Mouse (Mus musculus) CH12.LX (cell line): Measurements from ENCODE around the gene Spz1. TPM values are rescaled to one million over a fixed set of nuclear protein-coding genes. Genes with fewer than 3 reads are reported as not detected.

ENCODE experiments used
- DNase-seq: peaks from one replicate; pipeline ENCODE4 v3.0.0-alpha.2; 2013; ENCODE audit errors: extremely low read depth
- H3K27ac ChIP-seq: 2 replicates; pipeline ENCODE4 v1.5.1; 2012; ENCODE audit warnings: low read depth, mild to moderate bottlenecking, control low read depth, moderate library complexity; ENCODE audit not compliant: insufficient read depth
- H3K27me3 ChIP-seq: replicated peaks from 2 replicates; pipeline ENCODE3; 2012; ENCODE audit warnings: inconsistent platforms
- H3K36me3 ChIP-seq, 2 experiments: replicated peaks in 1 of 2; 2 replicates each; pipeline versions ENCODE3 to v1.6.1; 2012; ENCODE audit warnings: inconsistent platforms in 1 of 2, low read length in 1 of 2, mild to moderate bottlenecking in 1 of 2, mixed read lengths in 1 of 2, moderate library complexity in 1 of 2; ENCODE audit not compliant: control insufficient read depth in 1 of 2, insufficient read depth in 1 of 2
- H3K4me1 ChIP-seq, 2 experiments: 2 replicates each; pipeline ENCODE4 v1.6.1; 2012; ENCODE audit warnings: inconsistent platforms in 1 of 2, moderate library complexity in 1 of 2; ENCODE audit not compliant: insufficient read depth in 2 of 2, control insufficient read depth in 1 of 2
- H3K4me2 ChIP-seq: 2 replicates; pipeline ENCODE4 v1.6.1; 2012; ENCODE audit warnings: low read depth, mild to moderate bottlenecking, control low read depth; ENCODE audit not compliant: poor library complexity, insufficient read depth, severe bottlenecking
- H3K4me3 ChIP-seq, 3 experiments: fragments of 150-350 bp in 1 of 3; sonication (generic) in 1 of 3; replicated peaks in 1 of 3; 2 replicates each; pipeline versions ENCODE3 to v1.5.1; 2011 to 2012; ENCODE audit warnings: low read depth in 2 of 3, low read length in 2 of 3, mild to moderate bottlenecking in 2 of 3, moderate library complexity in 2 of 3, control low read depth in 1 of 3, improper control_type of control experiment in 1 of 3, inconsistent platforms in 1 of 3, mixed read lengths in 1 of 3; ENCODE audit not compliant: poor library complexity in 1 of 3
- H3K79me2 ChIP-seq: replicated peaks from 2 replicates; pipeline ENCODE4 v1.6.1; 2012; ENCODE audit warnings: mild to moderate bottlenecking, moderate library complexity; ENCODE audit not compliant: control insufficient read depth, poor library complexity, insufficient read depth, severe bottlenecking; ENCODE audit errors: extremely low read depth
- H3K9ac ChIP-seq: 2 replicates; pipeline ENCODE4 v1.6.1; 2012; ENCODE audit warnings: low read depth, mild to moderate bottlenecking, control low read depth, moderate library complexity; ENCODE audit not compliant: insufficient read depth
- H3K9me3 ChIP-seq: replicated peaks from 2 replicates; pipeline ENCODE3; 2012; ENCODE audit warnings: low read length, inconsistent platforms, mixed read lengths
- CHD1 ChIP-seq: IDR thresholded peaks from 2 replicates; pipeline ENCODE4 v1.6.1; 2012; ENCODE audit warnings: low read depth, low read length, improper control_type of control experiment, inconsistent platforms
- CHD2 ChIP-seq: IDR thresholded peaks from 2 replicates; pipeline ENCODE4 v1.6.1; 2011; ENCODE audit warnings: low read length, improper control_type of control experiment
- CTCF ChIP-seq, 2 experiments: IDR thresholded peaks in 1 of 2; conservative IDR thresholded peaks in 1 of 2; 2 replicates each; pipeline ENCODE4 v1.5.1; 2011 to 2012; ENCODE audit warnings: low read depth in 2 of 2, low read length in 2 of 2, improper control_type of control experiment in 1 of 2, inconsistent platforms in 1 of 2, mild to moderate bottlenecking in 1 of 2, moderate library complexity in 1 of 2
- E2F4 ChIP-seq: IDR thresholded peaks from 2 replicates; pipeline ENCODE4 v1.6.1; 2011; ENCODE audit warnings: low read depth, low read length, improper control_type of control experiment; ENCODE audit not compliant: insufficient replicate concordance
- ELF1 ChIP-seq: IDR thresholded peaks from 2 replicates; pipeline ENCODE4 v1.6.1; 2014; ENCODE audit warnings: low read depth, mild to moderate bottlenecking, inconsistent platforms, low read length, improper control_type of control experiment
- HCFC1 ChIP-seq: IDR thresholded peaks from 2 replicates; pipeline ENCODE4 v1.6.1; 2012; ENCODE audit warnings: low read depth, mild to moderate bottlenecking, inconsistent platforms, low read length, improper control_type of control experiment
- IRF4 ChIP-seq: IDR thresholded peaks from 2 replicates; pipeline ENCODE4 v1.6.1; 2014; ENCODE audit warnings: low read depth, mild to moderate bottlenecking, inconsistent platforms, low read length, improper control_type of control experiment
- JUND ChIP-seq: conservative IDR thresholded peaks from 2 replicates; pipeline ENCODE4 v1.6.1; 2011; ENCODE audit warnings: low read depth, low read length, improper control_type of control experiment
- KAT2A ChIP-seq: IDR thresholded peaks from 2 replicates; pipeline ENCODE4 v1.6.1; 2012; ENCODE audit warnings: low read length, improper control_type of control experiment, inconsistent platforms; ENCODE audit not compliant: insufficient replicate concordance
- MAFK ChIP-seq: IDR thresholded peaks from 2 replicates; pipeline ENCODE4 v1.6.1; 2011; ENCODE audit warnings: low read length, improper control_type of control experiment; ENCODE audit not compliant: insufficient replicate concordance
- MAX ChIP-seq: IDR thresholded peaks from 2 replicates; pipeline ENCODE4 v1.6.1; 2011; ENCODE audit warnings: low read length, improper control_type of control experiment
- MXI1 ChIP-seq: IDR thresholded peaks from 2 replicates; pipeline ENCODE4 v1.6.1; 2011; ENCODE audit warnings: mild to moderate bottlenecking, low read depth, low read length, improper control_type of control experiment
- MYC ChIP-seq: IDR thresholded peaks from 2 replicates; pipeline ENCODE4 v1.6.1; 2011; ENCODE audit warnings: low read depth, mild to moderate bottlenecking, improper control_type of control experiment, low read length
- NELFE ChIP-seq: IDR thresholded peaks from 2 replicates; pipeline ENCODE4 v1.6.1; 2011; ENCODE audit warnings: low read depth, low read length, improper control_type of control experiment
- NRF1 ChIP-seq: IDR thresholded peaks from 2 replicates; pipeline ENCODE4 v1.6.1; 2014; ENCODE audit warnings: low read depth, mild to moderate bottlenecking, inconsistent platforms, low read length, improper control_type of control experiment, moderate library complexity
- POLR2A ChIP-seq: IDR thresholded peaks from 2 replicates; pipeline ENCODE4 v1.6.1; 2011; ENCODE audit warnings: low read depth, mild to moderate bottlenecking, improper control_type of control experiment, low read length
- RAD21 ChIP-seq: IDR thresholded peaks from 2 replicates; pipeline ENCODE4 v1.6.1; 2011; ENCODE audit warnings: low read depth, mild to moderate bottlenecking, low read length, improper control_type of control experiment, moderate library complexity
- RCOR1 ChIP-seq: conservative IDR thresholded peaks from 2 replicates; pipeline ENCODE4 v1.6.1; 2012; ENCODE audit warnings: low read depth, mild to moderate bottlenecking, inconsistent platforms, low read length, improper control_type of control experiment
- SMC3 ChIP-seq: IDR thresholded peaks from 2 replicates; pipeline ENCODE4 v1.6.1; 2011; ENCODE audit warnings: low read depth, low read length, improper control_type of control experiment
- TBP ChIP-seq: conservative IDR thresholded peaks from 2 replicates; pipeline ENCODE4 v1.6.1; 2011; ENCODE audit warnings: low read depth, low read length, improper control_type of control experiment
- TCF12 ChIP-seq: IDR thresholded peaks from 2 replicates; pipeline ENCODE4 v1.6.1; 2014; ENCODE audit warnings: low read depth, mild to moderate bottlenecking, inconsistent platforms, low read length, improper control_type of control experiment
- UBTF ChIP-seq: IDR thresholded peaks from 2 replicates; pipeline ENCODE4 v1.6.1; 2012; ENCODE audit warnings: low read depth, mild to moderate bottlenecking, inconsistent platforms, low read length, improper control_type of control experiment, moderate library complexity
- USF2 ChIP-seq: conservative IDR thresholded peaks from 2 replicates; pipeline ENCODE4 v1.6.1; 2011; ENCODE audit warnings: low read depth, low read length, improper control_type of control experiment
- ZC3H11A ChIP-seq: IDR thresholded peaks from 2 replicates; pipeline ENCODE4 v1.6.1; 2012; ENCODE audit warnings: low read depth, mild to moderate bottlenecking, inconsistent platforms, low read length, improper control_type of control experiment
- ZKSCAN1 ChIP-seq: IDR thresholded peaks from 2 replicates; pipeline ENCODE4 v1.6.1; 2012; ENCODE audit warnings: low read depth, inconsistent platforms, low read length, improper control_type of control experiment, borderline replicate concordance
- ZNF384 ChIP-seq: IDR thresholded peaks from 2 replicates; pipeline ENCODE4 v1.6.1; 2012; ENCODE audit warnings: low read depth, low read length, improper control_type of control experiment, inconsistent platforms
- dilution Hi-C: fragments of 300-500 bp; cut with MboI; formaldehyde crosslinking; loops from 2 replicates; pipeline ENCODE4 v1.14.3; 2020; ENCODE audit warnings: low sequenced_read_pairs; ENCODE audit not compliant: extremely low pct_unique_long_range_greater_than_20kb, extremely low pct_ligation_motif_present
- in situ Hi-C: fragments of 300-500 bp; cut with MboI; formaldehyde crosslinking; loops from 3 replicates; pipeline ENCODE4 v1.14.3; 2019; ENCODE audit warnings: low sequenced_read_pairs, low pct_ligation_motif_present, low pct_unique_long_range_greater_than_20kb, mixed read lengths
- polyA plus RNA-seq: library from polyadenylated mRNA; unstranded; fragments of >175 nt; gene quantifications from 2 replicates; pipeline ENCODE4 v1.2.1, GENCODE M21; 2012; ENCODE audit warnings: low read depth; ENCODE audit not compliant: insufficient read length
- total RNA-seq, 2 experiments: library from RNA; depleted of rRNA; stranded (reverse); fragments of 300-350 nt in 1 of 2; fragments of >200 nt in 1 of 2; gene quantifications; 2 replicates each; pipeline ENCODE4 v1.2.3; 2012 to 2014

The Spz1 gene
- total and polyA plus RNA-seq, 3 experiments, result not detected

DNA sequence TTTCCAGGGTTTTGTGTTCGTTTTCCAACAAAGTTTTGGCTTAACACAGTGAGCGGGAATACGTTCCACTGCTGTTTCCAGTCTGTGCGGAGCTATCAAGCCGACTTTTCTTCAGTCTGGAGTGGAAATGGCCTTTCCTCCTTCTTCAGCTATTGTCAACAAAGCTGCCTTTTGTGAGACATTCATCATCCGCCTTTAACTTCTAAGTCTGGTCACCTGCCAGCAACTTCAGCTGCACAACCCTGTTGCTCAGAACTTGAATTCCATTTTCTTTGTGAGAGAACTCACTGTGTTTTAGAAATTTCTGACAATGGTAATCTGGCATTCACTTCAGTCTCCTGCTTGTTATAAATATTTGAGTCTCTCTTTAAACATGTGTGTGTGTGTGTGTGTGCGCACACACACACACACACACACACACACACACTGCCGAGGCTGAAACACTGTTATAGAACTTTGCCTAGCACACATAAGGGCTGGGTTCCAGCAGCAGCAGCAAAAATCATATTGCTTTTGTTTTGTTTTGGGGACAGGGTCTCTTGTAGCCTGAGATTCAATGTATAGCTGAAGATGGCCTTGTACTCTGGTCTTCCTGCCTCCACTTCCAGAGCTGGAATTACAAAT, 8.2 kb upstream of the Spz1 start:
- peaks cover 0 to 4% of the 10 kb centered on the region in 2 experiments; a peak in 1 of 4 replicates for H3K4me1 ChIP-seq
- no peak overlapping the region for H3K27ac ChIP-seq
- no peak for DNase-seq
- no peaks in the 10 kb centered on the region for H3K27me3 ChIP-seq
- H3K36me3 ChIP-seq, result no peaks in the 10 kb centered on the region
- dilution Hi-C loops, result no loop called here
- in situ Hi-C loops, result no loop called here
- no peaks in the 10 kb centered on the region for H3K9me3 ChIP-seq
- H3K4me2 ChIP-seq, result no peak overlapping the region
- TF ChIP-seq CHD2 (no peak), IRF4 (no peak)
- H3K79me2 ChIP-seq, result no peaks in the 10 kb centered on the region
- H3K9ac ChIP-seq, result no peak overlapping the region
- H3K4me3 ChIP-seq, result no peak overlapping the region

GRCm38 (mm10) chr13:92580220-92581043, 4.5 kb upstream of the Spz1 start:
- Histone ChIP-seq H3K4me3 (no peak overlapping the region), H3K79me2 (no peaks in the 10 kb centered on the region), H3K36me3 (no peaks in the 10 kb centered on the region), H3K4me1 (peaks cover 7 to 17% of the 10 kb centered on the region in 2 experiments; a peak in 3 of 4 replicates), H3K4me2 (no peak overlapping the region), H3K9me3 (no peaks in the 10 kb centered on the region), H3K27ac (no peak overlapping the region), H3K9ac (no peak overlapping the region), H3K27me3 (no peaks in the 10 kb centered on the region)
- peak; percentile 58 for DNase-seq
- dilution Hi-C loops (no loop called here), in situ Hi-C loops (no loop called here)
- TF ChIP-seq IRF4, result peak; percentile 37; the same call in 1 of the 2 replicates
- no peak for TF ChIP-seq UBTF
- TF ChIP-seq CTCF (conservative IDR thresholded peaks at IDR 0.05 in 1 of 2, IDR thresholded peaks at IDR 0.05 in 1 of 2; ENCODE audit: low read depth in 2 of 2, low read length in 2 of 2), result peak; percentile 33 to 91; a peak in 2 of 4 replicates
- no peak for TF ChIP-seq E2F4
- peak; percentile 55; the same call in 1 of the 2 replicates for TF ChIP-seq JUND
- no peak for TF ChIP-seq ELF1
- TF ChIP-seq MXI1, result no peak
- TF ChIP-seq ZKSCAN1, result no peak
- no peak for TF ChIP-seq NELFE
- TF ChIP-seq NRF1, result no peak
- TF ChIP-seq ZC3H11A, result peak; percentile 94
- no peak for TF ChIP-seq USF2
- peak; percentile 96 for TF ChIP-seq SMC3
- no peak for TF ChIP-seq MAX
- no peak for TF ChIP-seq POLR2A
- TF ChIP-seq RAD21, result peak; percentile 93
- TF ChIP-seq HCFC1, result no peak
- TF ChIP-seq MYC, result peak; percentile 77
- no peak for TF ChIP-seq TBP
- TF ChIP-seq CHD2, result no peak
- no peak for TF ChIP-seq CHD1
- TF ChIP-seq KAT2A, result no peak
- peak; percentile 70; the same call in 1 of the 2 replicates for TF ChIP-seq ZNF384
- TF ChIP-seq RCOR1, result no peak
- no peak for TF ChIP-seq TCF12
- no peak for TF ChIP-seq MAFK
